In genomic region chr1:118407586-118408250, GRCm38 (mm10) we compare ENCODE assay signal across 21 mouse cellular contexts.
"Had no signal": no experiment of that assay in that cellular context is flagged by ENCODE, and none has a peak within 500 bp of the region (broad histone marks: within the 10 kb centered on the region; RNA-seq: fewer than 3 reads in every experiment).

No protein-coding gene starts in this region.

- H3K9me3 ChIP-seq: kidney, embryonic 15.5 days; limb, embryonic 13.5 days; liver, embryonic 13.5 days; neural tube, embryonic 12.5 days; neural tube, embryonic 15.5 days had no signal

- H3K9ac ChIP-seq: kidney, embryonic 15.5 days; limb, embryonic 13.5 days; liver, embryonic 13.5 days; neural tube, embryonic 12.5 days; neural tube, embryonic 15.5 days had no signal

- H3K27me3 ChIP-seq: kidney, embryonic 15.5 days; limb, embryonic 13.5 days; liver, embryonic 13.5 days; neural tube, embryonic 12.5 days; neural tube, embryonic 15.5 days had no signal

- H3K4me3 ChIP-seq: kidney, embryonic 15.5 days; limb, embryonic 13.5 days; liver, embryonic 13.5 days; neural tube, embryonic 12.5 days; neural tube, embryonic 15.5 days had no signal

- H3K27ac ChIP-seq: kidney, embryonic 15.5 days; limb, embryonic 13.5 days; liver, embryonic 13.5 days; neural tube, embryonic 12.5 days; neural tube, embryonic 15.5 days had no signal

- DNase-seq: kidney, adult 11 months; kidney, adult 8-10 months; kidney, postnatal 10 days; kidney, postnatal 36 days; left cerebral cortex, postnatal 4 days; liver, embryonic 13.5 days; lung, adult 2 months; lung, postnatal 14 days; lung, postnatal 4 days; midbrain, embryonic 14.5 days; right cerebral cortex, adult 18-20 months; right cerebral cortex, postnatal 14 days; right cerebral cortex, postnatal 4 days; spleen, adult 18-20 months; thymus, adult 18-20 months; thymus, postnatal 14 days; thymus, postnatal 4 days had no signal

- H3K4me1 ChIP-seq: limb, embryonic 13.5 days; neural tube, embryonic 12.5 days had no signal

- H3K4me2 ChIP-seq: kidney, embryonic 15.5 days; limb, embryonic 13.5 days; liver, embryonic 13.5 days; neural tube, embryonic 12.5 days; neural tube, embryonic 15.5 days had no signal

- H3K36me3 ChIP-seq: neural tube, embryonic 15.5 days had no signal
